Mouse (Mus musculus) midbrain, embryonic 14.5 days (tissue): ENCODE results near the gene Tex264. TPM values are rescaled to one million over a fixed set of nuclear protein-coding genes. Genes with fewer than 3 reads are reported as not detected.

Experiments
- ATAC-seq: fragments of 200-750 bp; cut with Nextera tagmentation; 2 replicates; pipeline ENCODE4 v1.8.0; 2017; ENCODE audit warnings: moderate number of reproducible peaks, moderate library complexity; ENCODE audit not compliant: low FRiP score, low TSS enrichment
- DNase-seq: peaks from one replicate; pipeline ENCODE4 v3.0.0-alpha.2; 2015
- H3K27ac ChIP-seq: fragments of 300-500 bp; sonication (generic); replicated peaks from 2 replicates; pipeline ENCODE4 v1.5.1; 2014; ENCODE audit warnings: mild to moderate bottlenecking, low read depth, low read length, moderate library complexity
- H3K27me3 ChIP-seq: fragments of 300-500 bp; sonication (generic); 2 replicates; pipeline ENCODE4 v1.6.1; 2014; ENCODE audit warnings: low read length, control low read depth, mixed read lengths; ENCODE audit not compliant: control insufficient read depth, insufficient read depth
- H3K36me3 ChIP-seq: fragments of 300-500 bp; sonication (generic); 2 replicates; pipeline ENCODE4 v1.6.1; 2014; ENCODE audit warnings: low read length, control low read depth; ENCODE audit not compliant: control insufficient read depth, insufficient read depth
- H3K4me1 ChIP-seq: fragments of 300-500 bp; sonication (generic); 2 replicates; pipeline ENCODE4 v1.6.1; 2014; ENCODE audit warnings: mild to moderate bottlenecking, antibody characterized with exemption, low read length, control low read depth; ENCODE audit not compliant: control insufficient read depth, insufficient read depth
- H3K4me2 ChIP-seq: fragments of 300-500 bp; sonication (generic); 2 replicates; pipeline ENCODE4 v1.6.1; 2014; ENCODE audit warnings: mild to moderate bottlenecking, low read length, moderate library complexity
- H3K4me3 ChIP-seq: fragments of 300-500 bp; sonication (generic); replicated peaks from 2 replicates; pipeline ENCODE4 v1.5.1; 2014; ENCODE audit warnings: low read depth, low read length
- H3K9ac ChIP-seq: fragments of 300-500 bp; sonication (generic); replicated peaks from 2 replicates; pipeline ENCODE4 v1.6.1; 2014; ENCODE audit warnings: mild to moderate bottlenecking, low read length, moderate library complexity
- H3K9me3 ChIP-seq: fragments of 300-500 bp; sonication (generic); 2 replicates; pipeline ENCODE4 v1.6.1; 2016; ENCODE audit warnings: low read length, control low read depth, mixed read lengths; ENCODE audit not compliant: control insufficient read depth
- WGBS: fragments of 180-500 bp; shearing (Covaris S2); extraction: QIAGEN DNeasy Blood & Tissue Kit; methylation state at CpG from one replicate; pipeline ENCODE4 v1.1.7; 2014; 5-methylcytosine and 5-hydroxymethylcytosine counted together
- polyA plus RNA-seq: library from polyadenylated mRNA; unstranded; fragments of >200 nt; fragmentation: Nextera tagmentation; extraction: Ambion mirVana; gene quantifications from 2 replicates; pipeline ENCODE4 v1.2.1, GENCODE M21; 2014

Tex264 gene
- polyA plus RNA-seq, 1 experiment from 2014 or later, result 53.6 TPM

DNA sequence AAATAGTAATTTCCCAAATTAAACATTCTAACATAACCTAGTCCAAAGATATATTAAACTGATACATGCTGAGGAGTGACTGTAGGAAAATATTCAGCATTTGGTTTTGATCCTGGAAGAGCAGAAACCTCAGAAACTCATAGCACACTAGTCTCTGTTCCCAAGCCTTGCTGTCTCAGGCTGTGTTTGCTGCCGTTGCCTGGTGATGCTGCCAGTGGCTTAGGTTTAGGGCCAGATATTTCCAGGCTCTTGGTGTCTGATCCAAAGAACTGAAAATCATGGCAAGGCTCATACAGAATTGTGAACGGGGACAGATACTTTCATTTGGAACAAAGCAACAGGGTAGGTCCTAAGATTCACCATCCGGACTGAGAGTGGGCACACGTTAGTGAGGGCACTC is 75.0 kb downstream of the Tex264 start:
- H3K4me1 ChIP-seq, result no peaks in the 10 kb centered on the region
- no peak overlapping the region for H3K27ac ChIP-seq
- no peaks in the 10 kb centered on the region for H3K36me3 ChIP-seq
- H3K9ac ChIP-seq, result no peak overlapping the region
- H3K4me3 ChIP-seq, result no peak overlapping the region
- WGBS, result 83% methylated on average over 4 of the region's 4 CpGs
- H3K9me3 ChIP-seq, result no peaks in the 10 kb centered on the region
- H3K4me2 ChIP-seq, result no peak overlapping the region
- ATAC-seq (no peak), DNase-seq (no peak)
- no peaks in the 10 kb centered on the region for H3K27me3 ChIP-seq

Other genes starting within 250 kb of the Tex264 start
- 19.1 and 21.6 TPM in 2 replicates for gene Acy1, start 247.6 kb downstream of the Tex264 start, polyA plus RNA-seq
- 6.0 and 6.8 TPM in 2 replicates for gene Abhd14b, start 238.5 kb downstream of the Tex264 start, polyA plus RNA-seq
- gene Abhd14a, start 238.2 kb downstream of the Tex264 start, polyA plus RNA-seq, result 51.2 and 68.8 TPM in 2 replicates
- gene Pcbp4, start 232.6 kb downstream of the Tex264 start, polyA plus RNA-seq, result 219 and 247 TPM in 2 replicates
- 0.93 and 1.00 TPM in 2 replicates for gene Gpr62, start 220.0 kb downstream of the Tex264 start, polyA plus RNA-seq
- gene Rrp9, start 210.0 kb downstream of the Tex264 start, polyA plus RNA-seq, result 41.0 and 41.2 TPM in 2 replicates
- gene Parp3, start 209.0 kb downstream of the Tex264 start, polyA plus RNA-seq, result 0.28 and 0.76 TPM in 2 replicates
- not detected in 2 replicates for gene Iqcf1, start 186.0 kb downstream of the Tex264 start, polyA plus RNA-seq
- not detected in 2 replicates for gene Iqcf5, start 171.4 kb downstream of the Tex264 start, polyA plus RNA-seq
- gene Iqcf3, start 124.3 kb downstream of the Tex264 start, polyA plus RNA-seq, result not detected in 2 replicates
- gene Iqcf4, start 114.9 kb downstream of the Tex264 start, polyA plus RNA-seq, result not detected in 2 replicates
- gene Iqcf6, start 59.3 kb downstream of the Tex264 start, polyA plus RNA-seq, result not detected in 2 replicates
- 11.7 and 13.9 TPM in 2 replicates for gene Grm2, start 29.8 kb downstream of the Tex264 start, polyA plus RNA-seq
- gene Rad54l2, start 103.3 kb upstream of the Tex264 start, polyA plus RNA-seq, result 6.0 and 8.7 TPM in 2 replicates
- gene Dcaf1, start 135.9 kb upstream of the Tex264 start, polyA plus RNA-seq, result 17.1 and 22.3 TPM in 2 replicates
- 28.7 and 30.1 TPM in 2 replicates for gene Rbm15b, start 201.5 kb upstream of the Tex264 start, polyA plus RNA-seq
- 162 TPM in 2 replicates for gene Manf, start 206.1 kb upstream of the Tex264 start, polyA plus RNA-seq